Mouse (Mus musculus) embryonic facial prominence, embryonic 10.5 days (tissue): ENCODE data around the gene Als2cr12. TPM values are rescaled to one million over a fixed set of nuclear protein-coding genes. Genes with fewer than 3 reads are reported as not detected.
"Not testable (repeated sequence)": the region's sequence is repeated elsewhere in the genome, so short reads cannot be mapped to it uniquely, and the experiment has no call there.

Source experiments
- DNase-seq: peaks from one replicate; pipeline ENCODE4 v3.0.0-alpha.2; 2017; ENCODE audit warnings: low spot score
- H3K27ac ChIP-seq: fragments of 300-500 bp; sonication (generic); replicated peaks from 2 replicates; pipeline ENCODE4 v1.5.1; 2016; ENCODE audit warnings: mild to moderate bottlenecking
- H3K27me3 ChIP-seq: fragments of 300-500 bp; sonication (generic); replicated peaks from 2 replicates; pipeline ENCODE4 v1.6.1; 2016; ENCODE audit warnings: low read depth, mild to moderate bottlenecking; ENCODE audit not compliant: poor library complexity, severe bottlenecking
- H3K36me3 ChIP-seq: fragments of 300-500 bp; sonication (generic); replicated peaks from 2 replicates; pipeline ENCODE4 v1.6.1; 2016; ENCODE audit warnings: mild to moderate bottlenecking, moderate library complexity
- H3K4me1 ChIP-seq: fragments of 300-500 bp; sonication (generic); 2 replicates; pipeline ENCODE4 v1.6.1; 2016
- H3K4me3 ChIP-seq: fragments of 300-500 bp; sonication (generic); 2 replicates; pipeline ENCODE4 v1.5.1; 2016; ENCODE audit warnings: mild to moderate bottlenecking, moderate library complexity
- H3K9me3 ChIP-seq: fragments of 300-500 bp; sonication (generic); 2 replicates; pipeline ENCODE4 v1.6.1; 2016; ENCODE audit warnings: mild to moderate bottlenecking
- WGBS: fragments of 180-500 bp; shearing (Covaris S2); methylation state at CpG from one replicate; pipeline ENCODE4 v1.1.7; 2016; 5-methylcytosine and 5-hydroxymethylcytosine counted together
- polyA plus RNA-seq: library from polyadenylated mRNA; unstranded; fragments of >200 nt; fragmentation: Nextera tagmentation; extraction: Ambion mirVana; gene quantifications from 2 replicates; pipeline ENCODE4 v1.2.1, GENCODE M21; 2016

Gene Als2cr12
- polyA plus RNA-seq = not detected in 2 replicates

- not testable (repeated sequence) for H3K9me3 ChIP-seq, H3K4me3 ChIP-seq, DNase-seq, H3K4me1 ChIP-seq, H3K27ac ChIP-seq, H3K27me3 ChIP-seq, H3K36me3 ChIP-seq
- 87% methylated on average over 4 of the region's 4 CpGs for WGBS
Observed at GRCm38 (mm10) chr1:58695810-58696209, at the start of gene Als2cr12. Als2cr12 (minus strand) TSS chr1:58695989.

- Histone ChIP-seq H3K27ac (no peak overlapping the region), H3K27me3 (no peaks in the 10 kb centered on the region), H3K4me3 (no peak overlapping the region), H3K9me3 (no peaks in the 10 kb centered on the region), H3K36me3 (peaks cover 97% of the 10 kb centered on the region), H3K4me1 (no peaks in the 10 kb centered on the region)
- WGBS = 87% methylated on average over 7 of the region's 7 CpGs
- no peak for DNase-seq
Observed at GRCm38 (mm10) chr1:58744645-58745044, 48.9 kb upstream of the Als2cr12 start.

DNA sequence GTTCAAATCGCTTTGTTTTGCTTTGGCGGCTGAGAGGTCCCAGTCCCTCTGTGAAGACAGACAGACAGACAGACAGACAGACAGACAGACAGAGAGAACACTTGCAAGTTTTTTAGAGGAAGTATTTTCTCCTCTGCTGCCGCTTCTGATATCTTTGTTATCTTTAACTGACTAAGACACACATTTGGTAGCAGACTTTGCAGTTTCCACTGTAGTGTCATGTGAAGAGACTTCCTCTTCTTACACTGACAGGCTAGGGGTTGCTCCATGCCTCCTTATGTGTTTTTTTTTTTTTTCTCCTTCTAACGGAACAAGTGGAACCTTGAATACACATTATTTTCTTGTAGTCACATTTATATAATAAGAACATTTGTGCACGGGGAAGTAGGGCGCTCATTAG, 47.5 kb upstream of the Als2cr12 start:
- DNase-seq = no peak
- Histone ChIP-seq H3K27ac (no peak overlapping the region), H3K36me3 (peaks cover 98% of the 10 kb centered on the region), H3K9me3 (no peaks in the 10 kb centered on the region), H3K4me1 (no peaks in the 10 kb centered on the region), H3K27me3 (no peaks in the 10 kb centered on the region), H3K4me3 (no peak overlapping the region)
- 93% methylated on average over 6 of the region's 6 CpGs for WGBS

DNA sequence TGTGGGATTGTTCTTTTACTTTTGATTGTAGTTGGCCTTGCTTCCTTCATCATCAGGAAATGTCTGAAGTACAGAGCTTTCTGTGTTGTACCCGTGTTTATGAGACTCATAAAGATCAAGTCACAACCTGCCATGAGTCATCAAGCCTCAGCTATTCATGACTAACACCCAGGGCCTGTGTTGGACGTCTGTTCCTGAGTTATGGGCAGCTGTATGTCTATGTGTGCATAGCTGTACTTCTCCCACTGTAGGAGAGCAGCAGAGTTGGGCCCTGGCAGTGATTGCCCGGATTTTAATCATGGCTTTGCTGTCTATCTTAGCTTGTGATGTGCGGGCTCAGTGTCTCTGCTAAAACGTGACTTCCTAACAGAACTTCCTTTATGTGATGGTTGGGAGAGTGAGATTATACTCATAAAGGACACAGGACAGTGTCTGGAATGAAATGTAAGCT, 46.8 kb upstream of the Als2cr12 start:
- Histone ChIP-seq H3K9me3 (no peaks in the 10 kb centered on the region), H3K27ac (no peak overlapping the region), H3K4me1 (no peaks in the 10 kb centered on the region), H3K36me3 (peaks cover 98% of the 10 kb centered on the region), H3K27me3 (no peaks in the 10 kb centered on the region), H3K4me3 (no peak overlapping the region)
- DNase-seq = no peak
- 83% methylated on average over 5 of the region's 5 CpGs for WGBS

DNA sequence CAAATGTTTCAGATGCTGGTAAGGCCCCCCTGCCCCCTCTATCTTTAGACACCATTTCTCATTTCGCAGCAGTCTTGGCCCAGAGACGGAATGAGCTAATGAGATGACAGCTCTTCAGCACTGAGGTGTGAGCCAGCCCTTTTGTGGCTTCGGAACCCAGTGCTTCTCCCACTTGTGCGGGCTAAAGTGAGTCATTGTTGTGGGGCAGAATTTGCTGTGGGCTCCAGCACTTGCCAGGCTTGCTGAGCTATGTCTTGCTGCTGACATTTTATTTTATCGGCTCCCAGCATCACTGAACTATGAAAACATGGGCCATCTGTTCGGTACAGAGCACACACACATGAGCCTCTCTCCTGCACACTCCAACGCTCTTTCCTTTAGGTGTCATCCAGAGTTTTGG, 43.7 kb upstream of the Als2cr12 start:
- Histone ChIP-seq H3K27me3 (no peaks in the 10 kb centered on the region), H3K4me1 (no peaks in the 10 kb centered on the region), H3K36me3 (peaks cover 100% of the 10 kb centered on the region), H3K4me3 (no peak overlapping the region), H3K27ac (no peak overlapping the region), H3K9me3 (no peaks in the 10 kb centered on the region)
- WGBS = 94% methylated on average over 7 of the region's 7 CpGs
- DNase-seq = no peak

GRCm38 (mm10) chr1:58736968-58737367, 41.2 kb upstream of the Als2cr12 start:
- peaks cover 90% of the 10 kb centered on the region for H3K36me3 ChIP-seq
- no peaks in the 10 kb centered on the region for H3K4me1 ChIP-seq
- no peaks in the 10 kb centered on the region for H3K27me3 ChIP-seq
- no peaks in the 10 kb centered on the region for H3K9me3 ChIP-seq
- 95% methylated on average over 22 of the region's 22 CpGs for WGBS
- no peak overlapping the region for H3K27ac ChIP-seq
- no peak for DNase-seq
- H3K4me3 ChIP-seq = no peak overlapping the region

GRCm38 (mm10) chr1:58735962-58736361, 40.2 kb upstream of the Als2cr12 start:
- no peak for DNase-seq
- Histone ChIP-seq H3K27ac (no peak overlapping the region), H3K4me3 (no peak overlapping the region), H3K36me3 (peaks cover 89% of the 10 kb centered on the region), H3K27me3 (no peaks in the 10 kb centered on the region), H3K9me3 (no peaks in the 10 kb centered on the region), H3K4me1 (no peaks in the 10 kb centered on the region)
- whole genome bisulfite sequencing = 92% methylated on average over 7 of the region's 7 CpGs

DNA sequence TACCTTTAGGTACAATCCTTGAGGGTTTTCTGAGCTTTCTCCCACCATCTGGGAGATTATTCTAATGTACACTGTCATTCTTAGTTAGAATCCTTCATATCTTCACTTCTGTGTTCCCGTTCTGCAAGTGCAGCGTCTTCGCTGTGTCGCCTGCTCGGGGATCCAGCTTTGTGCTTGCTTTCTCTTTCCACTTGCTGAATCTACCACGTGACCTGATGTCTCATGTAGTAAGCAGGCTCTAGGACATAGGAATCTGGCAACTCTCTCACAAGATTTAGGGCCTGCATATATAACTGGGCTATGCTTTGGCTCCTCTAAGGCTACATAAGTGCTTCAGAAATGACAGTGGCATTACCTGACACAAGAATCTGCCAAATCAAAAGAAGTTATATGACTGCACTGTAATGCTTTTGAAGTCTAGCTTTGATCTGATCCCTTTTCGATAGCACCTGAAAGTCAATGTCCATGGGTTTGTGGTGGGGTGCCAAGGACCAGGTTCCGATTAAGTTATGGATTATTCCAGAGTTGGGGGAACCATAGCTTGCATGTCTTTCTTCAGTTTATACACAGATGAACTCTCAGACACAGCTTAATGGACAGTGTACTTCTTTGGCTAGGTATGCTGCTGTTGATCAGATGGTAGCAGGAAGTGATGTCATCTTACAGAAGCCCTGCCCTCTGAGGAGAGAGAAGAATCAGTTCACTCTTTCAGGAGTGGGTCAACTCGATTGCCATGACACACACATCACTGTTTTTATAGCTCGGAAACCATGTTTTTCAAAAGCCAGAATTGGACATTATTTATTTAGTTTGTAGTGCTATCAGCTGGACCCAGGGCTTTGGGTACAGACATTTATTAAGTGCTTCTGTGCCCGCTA, 38.5 kb upstream of the Als2cr12 start:
- peaks cover 86% of the 10 kb centered on the region for H3K36me3 ChIP-seq

DNA sequence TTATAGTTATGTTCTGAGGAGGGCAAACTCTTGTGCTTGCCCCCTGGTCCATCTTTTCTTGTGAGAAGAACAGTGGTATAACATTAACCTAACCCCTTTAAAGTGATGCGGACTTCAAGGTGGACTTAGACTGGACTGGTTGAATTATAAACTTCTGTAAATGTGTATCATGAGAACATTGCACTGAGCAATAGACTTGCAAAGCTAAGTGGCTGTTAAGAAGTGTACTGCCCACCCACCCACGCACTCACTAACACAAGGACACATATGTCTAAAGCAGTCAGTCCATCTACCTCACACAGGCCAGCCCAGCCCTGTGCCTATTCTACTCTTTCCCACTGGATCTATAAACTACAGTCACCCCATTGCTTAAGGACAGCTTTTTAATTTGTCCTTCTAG, 37.8 kb upstream of the Als2cr12 start:
- Histone ChIP-seq H3K4me3 (no peak overlapping the region), H3K9me3 (no peaks in the 10 kb centered on the region), H3K4me1 (no peaks in the 10 kb centered on the region), H3K27me3 (no peaks in the 10 kb centered on the region), H3K27ac (no peak overlapping the region), H3K36me3 (peaks cover 86% of the 10 kb centered on the region)
- 94% methylated on average over 2 of the region's 2 CpGs for WGBS
- DNase-seq = no peak

More for the DNA sequence above, 38.5 kb upstream of the Als2cr12 start:
- no peaks in the 10 kb centered on the region for H3K27me3 ChIP-seq
- DNase-seq = no peak
- 93% methylated on average over 11 of the region's 11 CpGs for WGBS
- H3K9me3 ChIP-seq = no peaks in the 10 kb centered on the region
- no peaks in the 10 kb centered on the region for H3K4me1 ChIP-seq
- H3K27ac ChIP-seq = no peak overlapping the region
- no peak overlapping the region for H3K4me3 ChIP-seq

DNA sequence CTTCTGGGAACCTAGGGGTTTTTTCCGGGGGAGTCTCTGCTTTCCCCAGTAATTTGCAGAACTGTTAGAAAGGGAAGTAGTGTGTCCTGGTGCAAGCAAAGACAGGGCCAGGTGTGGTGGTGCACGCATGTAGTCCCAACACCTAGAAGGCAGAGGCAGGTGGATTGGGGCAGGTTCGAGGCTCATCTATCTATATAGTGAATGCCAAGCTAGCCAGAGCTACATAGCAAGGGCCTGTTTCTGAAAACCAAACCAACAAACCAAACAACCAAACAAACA, 32.7 kb upstream of the Als2cr12 start:
- Histone ChIP-seq H3K9me3 (no peaks in the 10 kb centered on the region), H3K36me3 (peaks cover 64% of the 10 kb centered on the region), H3K4me3 (no peak overlapping the region), H3K27ac (no peak overlapping the region), H3K4me1 (peaks cover 9% of the 10 kb centered on the region), H3K27me3 (no peaks in the 10 kb centered on the region)
- 90% methylated on average over 3 of the region's 3 CpGs for WGBS
- no peak for DNase-seq

DNA sequence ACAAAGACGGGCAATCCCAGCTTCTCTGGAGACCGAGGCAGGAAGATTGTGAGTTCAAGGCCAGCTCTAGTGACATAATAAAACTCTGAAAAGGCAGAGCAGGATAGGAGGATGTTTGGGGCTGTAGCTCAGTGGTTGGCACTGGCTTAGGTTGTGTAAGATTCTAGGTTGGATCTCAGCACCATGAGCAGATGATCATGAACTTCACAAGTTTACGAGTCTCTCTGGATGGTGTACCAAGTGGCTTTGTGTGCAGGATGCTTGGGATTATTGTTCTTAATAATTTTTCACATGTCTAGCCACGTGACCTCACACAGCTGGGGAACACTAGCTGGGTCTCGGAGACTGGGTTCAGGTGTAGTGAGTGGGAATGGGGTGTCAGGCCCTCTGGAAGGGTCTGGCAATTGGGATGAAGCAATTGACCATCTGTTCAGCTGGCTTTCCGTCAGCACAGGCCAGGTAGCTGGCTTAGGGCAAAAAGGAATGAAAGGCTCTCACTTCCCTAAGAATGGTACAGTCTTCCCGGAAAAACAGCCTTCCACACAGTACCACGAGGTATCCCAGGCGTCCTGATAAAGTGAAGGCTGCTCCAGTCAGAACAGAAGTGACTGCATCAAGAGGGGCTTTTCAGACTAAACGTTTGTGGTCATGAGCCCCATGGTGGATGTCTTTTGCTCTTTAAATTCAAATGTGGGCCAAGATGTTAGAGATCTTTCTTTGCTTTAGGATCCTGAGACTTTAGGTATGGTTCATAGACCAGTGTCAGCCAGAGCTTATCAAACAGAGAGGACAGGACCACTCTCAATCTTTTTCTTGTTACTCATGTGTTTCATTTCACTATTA, 32.2 kb upstream of the Als2cr12 start:
- Histone ChIP-seq H3K4me3 (no peak overlapping the region), H3K27ac (no peak overlapping the region), H3K27me3 (no peaks in the 10 kb centered on the region), H3K4me1 (peaks cover 14% of the 10 kb centered on the region), H3K36me3 (peaks cover 59% of the 10 kb centered on the region), H3K9me3 (no peaks in the 10 kb centered on the region)
- 89% methylated on average over 10 of the region's 10 CpGs for WGBS
- DNase-seq = no peak

- Histone ChIP-seq H3K27me3 (no peaks in the 10 kb centered on the region), H3K4me3 (no peak overlapping the region), H3K27ac (no peak overlapping the region), H3K9me3 (no peaks in the 10 kb centered on the region), H3K36me3 (peaks cover 63% of the 10 kb centered on the region), H3K4me1 (peaks cover 14% of the 10 kb centered on the region)
- no peak for DNase-seq
- WGBS = 89% methylated on average over 1 of the region's 1 CpGs
Observed at GRCm38 (mm10) chr1:58727019-58727746, 31.4 kb upstream of the Als2cr12 start.
